Mouse (Mus musculus) gastrocnemius, adult 18-20 months (tissue): ENCODE results near the gene Cfap77. TPM values are rescaled to one million over a fixed set of nuclear protein-coding genes. Genes with fewer than 3 reads are reported as not detected.
"Not testable (repeated sequence)": the region's sequence is repeated elsewhere in the genome, so short reads cannot be mapped to it uniquely, and the experiment has no call there.

Experiments used
- DNase-seq: peaks from one replicate; pipeline ENCODE4 v3.0.0; 2021; ENCODE audit warnings: low spot score
- long read RNA-seq, 2 experiments: library from polyadenylated mRNA; stranded (forward); transcript quantifications; one replicate each; pipeline ENCODE4 v2.0.0; 2021
- total RNA-seq, 2 experiments: library from RNA; stranded (reverse); gene quantifications; 2 replicates each; pipeline ENCODE4 v1.2.3; 2021

The Cfap77 gene
- total RNA-seq: not detected
- long read RNA-seq, experiment 1, partial matches to known transcripts: 0 of 164 reads
- long read RNA-seq, experiment 1, other reads (novel, unspliced or antisense): 164 of 164 reads
- long read RNA-seq, experiment 2, partial matches to known transcripts: 0 of 128 reads
- long read RNA-seq, experiment 2, other reads (novel, unspliced or antisense): 128 of 128 reads

DNA sequence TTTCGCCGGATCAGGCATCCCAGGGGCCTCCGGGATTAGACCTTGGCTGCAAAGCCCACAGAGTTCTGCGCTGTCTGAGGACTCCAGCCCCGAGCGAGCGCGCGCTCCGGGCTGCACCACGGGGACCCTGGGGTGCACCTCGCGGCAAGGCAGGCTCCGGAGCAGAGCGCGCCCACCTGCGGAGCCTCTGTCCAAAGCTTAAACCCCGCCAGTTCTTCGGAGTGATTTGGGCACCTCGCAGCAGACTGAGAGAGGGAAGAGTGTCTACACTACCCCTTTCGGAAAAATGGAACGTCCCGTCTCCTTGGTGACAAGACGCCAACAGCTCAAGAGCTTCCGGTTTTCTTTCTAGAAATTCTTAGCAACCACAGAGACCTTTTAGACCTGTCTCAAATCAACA, at the start of gene Cfap77:
Cfap77 (minus strand) TSS at position 76 of the 400 bp plus-strand sequence.
- DNase-seq: peak; percentile 47

DNA sequence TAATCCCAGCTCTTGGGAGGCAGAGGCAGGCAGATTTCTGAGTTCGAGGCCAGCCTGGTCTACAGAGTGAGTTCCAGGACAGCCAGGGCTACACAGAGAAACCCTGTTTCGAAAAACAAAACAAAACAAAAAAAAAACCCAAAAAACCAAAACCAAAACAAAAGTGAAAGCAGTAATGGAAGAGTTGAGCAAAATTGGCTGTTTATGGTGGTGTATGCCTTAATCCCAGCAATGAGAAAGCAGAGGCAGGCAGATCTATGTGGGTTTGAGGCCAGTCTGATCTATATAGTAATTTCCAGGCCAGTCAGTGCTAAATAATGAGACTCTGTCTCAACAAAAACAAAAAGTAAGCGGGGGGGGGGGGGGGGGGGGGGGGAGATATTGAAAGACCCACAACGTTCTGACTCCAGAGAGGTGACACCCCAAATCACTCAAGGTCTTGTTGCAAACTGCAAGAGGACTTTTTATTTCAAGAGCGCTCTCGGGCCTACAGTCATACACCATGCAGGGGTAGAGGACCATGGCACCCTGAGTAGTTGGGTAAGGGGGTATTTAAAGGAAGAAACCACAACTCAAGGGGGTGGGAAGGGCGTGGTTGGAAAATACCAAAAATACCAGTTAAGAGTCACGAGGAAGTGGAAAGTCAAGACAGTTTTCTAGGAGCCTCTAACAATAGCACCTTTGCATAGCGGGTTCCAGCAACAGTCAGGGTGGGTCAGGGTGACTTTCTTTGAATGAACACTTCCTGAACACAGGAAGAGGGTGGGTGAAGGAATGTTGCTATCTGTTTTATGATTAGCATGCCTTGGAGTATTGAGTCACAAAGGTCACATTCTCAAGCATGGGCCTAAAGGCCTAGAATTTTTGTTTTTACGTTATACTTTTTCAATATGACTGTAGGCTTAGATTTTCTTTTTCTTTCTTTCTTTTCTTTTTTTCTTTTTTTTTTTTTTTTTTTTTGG, 47.8 kb upstream of the Cfap77 start:
- not testable (repeated sequence) for DNase-seq

DNA sequence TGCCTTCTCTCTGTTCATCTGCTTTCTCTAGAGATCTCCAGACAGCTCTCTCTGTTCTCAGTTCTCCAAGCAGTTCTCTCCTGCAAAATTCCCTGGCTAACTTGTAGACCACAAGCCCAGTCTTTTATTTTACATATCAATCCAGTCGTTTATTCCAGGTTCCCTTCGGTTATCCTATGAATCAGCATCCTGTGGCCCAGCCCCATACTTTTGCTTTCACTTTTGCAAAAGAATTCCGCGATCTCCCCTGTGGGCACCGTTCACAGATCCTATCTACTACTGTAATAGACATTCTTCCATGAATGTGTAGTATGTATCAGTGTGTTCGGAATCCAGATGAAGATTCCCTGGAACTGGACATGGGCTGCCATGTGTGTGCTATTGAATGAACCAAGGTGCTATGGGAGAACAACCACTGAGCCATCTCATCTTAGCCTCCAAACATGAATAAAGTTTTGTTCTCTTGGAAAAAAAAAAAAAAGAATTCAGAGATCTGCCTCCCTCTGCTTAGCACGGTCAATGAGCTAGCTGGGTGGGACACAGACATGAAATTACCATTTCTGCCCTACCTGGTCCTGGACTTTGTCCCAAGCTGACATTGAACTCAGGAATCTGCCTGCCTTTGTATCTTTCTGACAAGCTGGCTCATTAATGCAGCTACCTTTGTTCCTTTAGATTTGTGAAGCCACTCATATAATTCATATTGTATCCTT, 46.1 kb upstream of the Cfap77 start:
- peak; percentile 10 for DNase-seq

DNA sequence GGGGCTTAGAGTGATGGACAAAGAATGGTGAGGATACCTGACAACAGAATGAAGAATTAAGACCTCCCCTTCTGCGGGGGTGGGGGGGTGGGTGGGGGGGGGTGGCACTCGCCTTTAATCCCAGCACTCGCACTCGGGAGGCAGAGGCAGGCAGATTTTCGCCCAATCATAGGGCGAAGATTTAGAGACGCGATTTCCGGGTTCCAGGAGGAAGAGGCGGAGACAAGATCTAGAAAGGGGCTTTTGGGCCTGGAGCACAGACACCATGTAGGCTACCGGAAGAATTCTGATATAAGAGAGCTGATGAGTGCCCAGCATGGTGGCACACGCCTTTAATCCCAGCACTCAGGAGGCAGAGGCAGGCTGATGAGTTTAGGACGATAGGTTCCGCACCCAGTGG, 44.8 kb upstream of the Cfap77 start:
- DNase-seq: no peak

DNA sequence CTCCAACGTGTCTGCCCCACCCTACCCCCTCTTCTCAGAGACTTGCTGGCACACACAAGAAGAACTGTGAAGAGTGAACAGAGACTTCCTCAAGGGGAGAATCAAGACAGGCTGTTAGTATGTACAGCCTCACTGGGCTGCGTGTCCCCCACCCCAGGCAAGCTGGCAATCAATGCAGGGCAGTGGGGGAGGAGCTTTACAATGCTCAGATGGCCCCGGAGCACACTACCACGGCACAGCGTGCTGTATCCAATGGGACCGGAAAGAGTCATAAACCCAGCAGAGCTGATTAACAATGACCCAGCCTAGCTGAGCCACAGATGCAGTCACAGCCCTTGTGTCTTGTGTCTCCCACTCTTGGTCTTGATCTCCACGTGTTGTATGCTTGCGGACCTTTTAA, 43.9 kb upstream of the Cfap77 start:
- no peak for DNase-seq

DNA sequence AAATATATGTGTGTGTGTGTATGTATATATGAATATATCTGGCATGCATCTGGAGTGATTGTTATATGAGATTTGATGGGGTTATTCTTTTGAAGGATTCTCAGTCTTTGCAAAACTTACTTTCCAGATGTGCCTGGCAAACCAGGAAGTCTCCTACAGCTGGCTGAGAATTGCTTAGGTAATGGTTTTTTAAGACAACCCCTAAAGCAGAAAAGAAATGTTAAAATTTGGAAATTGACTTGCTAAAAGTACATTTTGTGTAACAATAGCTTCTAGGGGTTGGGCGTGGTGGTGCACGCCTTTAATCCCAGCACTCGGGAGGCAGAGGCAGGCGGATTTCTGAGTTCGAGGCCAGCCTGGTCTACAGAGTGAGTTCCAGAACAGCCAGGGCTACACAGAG, 43.1 kb upstream of the Cfap77 start:
- DNase-seq: not testable (repeated sequence)

DNA sequence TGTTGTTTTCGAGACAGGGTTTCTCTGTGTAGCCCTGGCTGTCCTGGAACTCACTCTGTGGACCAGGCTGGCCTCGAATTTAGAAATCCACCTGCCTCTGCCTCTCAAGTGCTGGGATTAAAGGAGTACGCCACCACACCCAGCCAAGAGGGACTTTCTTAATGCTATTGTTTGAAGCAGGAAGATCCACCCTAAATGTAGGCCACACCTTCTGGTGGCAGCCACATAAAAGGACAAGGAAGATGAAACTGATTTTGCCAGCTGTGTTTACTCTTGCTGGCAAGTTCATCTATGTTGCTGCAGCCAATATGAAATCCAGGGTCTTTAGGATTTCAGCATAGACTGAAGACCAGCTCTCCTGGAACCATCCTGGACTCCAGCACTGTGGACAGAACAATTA, 42.6 kb upstream of the Cfap77 start:
- no peak for DNase-seq

DNA sequence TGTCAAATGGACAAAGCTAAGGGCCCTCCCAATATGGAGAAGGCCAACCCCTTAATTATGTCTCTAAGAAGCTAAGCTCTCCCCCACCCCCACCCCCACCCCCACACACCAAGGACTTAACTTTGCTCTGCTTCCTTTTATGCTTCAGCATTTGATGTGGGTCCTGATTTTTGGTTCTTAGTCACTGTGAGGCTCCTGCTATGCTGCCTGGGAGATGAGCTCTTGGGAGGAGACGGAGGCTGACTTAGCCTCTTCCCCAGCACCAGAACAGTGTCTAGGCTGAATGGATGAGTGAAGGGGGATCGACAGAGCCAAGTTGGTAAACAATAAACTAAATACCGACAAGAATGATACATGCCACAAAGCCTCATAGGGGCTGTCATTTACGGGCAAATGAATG, 41.9 kb upstream of the Cfap77 start:
- no peak for DNase-seq

DNA sequence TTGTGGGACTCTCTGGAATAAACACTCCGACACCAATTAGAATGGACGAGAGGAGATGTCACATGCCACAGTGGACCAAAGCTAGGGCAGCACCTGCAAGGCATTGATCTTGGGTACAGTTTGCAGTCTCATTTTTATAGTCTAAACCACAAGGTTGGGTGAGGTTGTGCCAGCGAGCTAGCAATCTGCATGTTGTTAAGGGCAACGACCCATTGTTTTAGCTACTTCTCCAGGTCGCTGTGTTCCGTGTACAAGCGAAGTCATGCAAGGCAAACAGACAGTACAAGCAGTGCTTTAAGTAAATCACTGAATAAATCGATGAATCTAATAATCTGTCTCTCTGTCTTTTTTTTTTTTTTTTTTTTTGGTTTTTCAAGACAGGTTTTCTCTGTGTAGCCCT, 40.8 kb upstream of the Cfap77 start:
- no peak for DNase-seq

DNA sequence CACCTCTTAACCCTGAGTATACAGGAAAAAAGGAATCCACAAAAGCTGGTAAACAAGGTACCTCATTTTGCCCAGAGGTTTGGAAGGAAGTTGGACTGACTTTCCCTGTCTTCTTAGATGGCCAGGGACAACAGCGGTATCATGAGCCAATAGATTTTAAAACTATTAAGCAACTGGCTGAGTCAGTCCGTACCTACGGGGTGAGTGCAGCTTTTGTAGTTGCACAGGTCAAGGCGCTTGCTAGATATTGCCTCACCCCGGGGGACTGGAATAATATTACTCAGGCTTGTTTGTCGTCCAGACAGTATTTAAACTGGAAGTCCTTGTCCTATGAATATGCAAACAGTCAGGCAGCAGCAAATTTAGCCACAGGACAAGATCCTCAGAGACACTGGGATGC, 34.4 kb upstream of the Cfap77 start:
- not testable (repeated sequence) for DNase-seq

DNA sequence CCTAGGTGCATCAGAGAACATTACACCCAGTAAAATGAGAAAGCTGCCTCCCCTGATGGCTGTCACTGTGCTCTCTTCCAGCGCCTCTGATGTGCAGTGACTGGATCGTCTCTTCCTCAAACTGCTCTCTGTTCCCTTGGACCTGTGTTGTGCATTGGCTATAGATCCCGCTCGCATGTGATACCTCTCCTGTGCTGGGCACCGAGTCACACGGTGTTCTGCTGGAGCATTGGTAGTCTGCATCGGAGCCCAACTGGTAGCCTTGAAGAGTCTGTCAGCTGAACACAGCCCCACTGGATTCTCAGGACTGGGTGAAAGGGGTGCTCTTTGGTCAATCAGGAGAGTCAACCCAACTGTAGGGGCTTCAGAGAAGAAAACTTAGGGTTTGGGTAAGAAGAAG, 31.2 kb upstream of the Cfap77 start:
- no peak for DNase-seq

DNA sequence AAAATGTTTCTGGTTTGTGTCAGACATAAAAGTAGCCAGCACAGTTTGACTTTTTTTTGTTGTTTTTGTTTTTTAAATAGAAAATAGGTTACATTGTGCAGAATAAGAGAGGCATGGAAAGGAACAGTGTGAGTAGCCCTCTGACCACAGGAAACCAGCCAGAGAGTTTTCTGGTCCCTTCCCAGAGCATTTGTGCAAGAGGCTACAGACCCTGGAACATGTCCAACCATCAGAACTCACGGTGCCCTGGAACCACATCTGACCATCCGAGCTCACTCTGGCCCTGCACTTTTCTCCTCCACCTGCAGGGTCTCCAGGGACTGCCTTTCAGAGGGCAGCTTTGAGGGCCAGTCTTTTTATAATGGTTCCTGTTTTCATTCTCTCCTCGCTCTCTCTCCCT, 27.1 kb upstream of the Cfap77 start:
- DNase-seq: peak; percentile 13

DNA sequence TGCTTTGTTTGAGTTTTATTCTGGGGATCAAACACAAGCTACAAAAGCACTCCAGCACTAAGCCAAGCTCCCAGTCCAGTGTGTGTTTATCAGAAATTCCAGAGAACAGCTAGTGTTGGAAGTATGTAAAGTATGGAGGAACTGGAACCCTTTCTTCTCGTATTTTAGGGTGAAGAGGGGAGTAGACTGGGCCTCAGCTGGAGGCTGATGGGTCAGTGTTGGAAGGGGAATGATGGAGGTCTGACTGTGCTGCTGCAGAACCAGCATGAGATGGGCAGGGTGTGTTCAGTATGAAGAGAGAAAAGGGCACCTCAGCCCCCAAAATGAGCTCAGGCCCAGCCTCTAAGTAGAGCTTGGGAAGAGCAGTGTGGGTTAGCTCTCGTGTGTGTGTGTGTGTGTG, 21.4 kb upstream of the Cfap77 start:
- DNase-seq: no peak

DNA sequence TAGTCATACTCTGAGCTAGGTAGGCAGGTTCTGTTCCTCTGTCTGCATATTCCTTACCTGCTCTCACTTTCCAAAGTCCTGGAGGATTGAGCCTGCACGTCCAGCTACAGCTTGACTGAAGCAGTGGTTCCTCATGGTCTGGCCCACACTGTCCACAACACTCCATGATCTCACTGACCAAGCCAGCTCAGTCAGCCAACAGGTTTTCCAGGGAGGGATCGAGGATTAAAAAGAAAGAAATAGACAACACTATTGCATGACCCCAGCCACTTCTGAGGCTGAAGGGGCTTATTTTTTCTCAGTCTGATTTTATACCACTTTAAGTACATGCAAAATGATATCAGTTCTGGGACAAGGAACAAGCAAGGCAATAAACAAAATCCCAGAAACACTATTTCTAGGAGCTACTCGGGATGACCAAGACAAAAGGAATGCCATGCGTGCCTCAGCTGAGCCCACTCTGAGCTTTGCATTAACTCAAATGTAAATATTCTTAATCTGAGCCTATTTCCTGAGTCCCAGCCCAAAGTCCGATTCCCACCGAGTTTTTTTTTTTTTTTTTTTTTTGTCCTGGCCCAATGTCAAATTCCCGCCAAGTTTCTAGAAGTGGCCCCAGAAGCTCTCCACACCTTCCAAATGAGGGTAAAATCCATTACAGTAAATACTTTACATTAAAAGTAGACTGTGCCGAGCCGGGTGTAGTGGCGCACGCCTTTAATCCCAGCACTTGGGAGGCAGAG, 20.6 kb upstream of the Cfap77 start:
- DNase-seq: no peak

DNA sequence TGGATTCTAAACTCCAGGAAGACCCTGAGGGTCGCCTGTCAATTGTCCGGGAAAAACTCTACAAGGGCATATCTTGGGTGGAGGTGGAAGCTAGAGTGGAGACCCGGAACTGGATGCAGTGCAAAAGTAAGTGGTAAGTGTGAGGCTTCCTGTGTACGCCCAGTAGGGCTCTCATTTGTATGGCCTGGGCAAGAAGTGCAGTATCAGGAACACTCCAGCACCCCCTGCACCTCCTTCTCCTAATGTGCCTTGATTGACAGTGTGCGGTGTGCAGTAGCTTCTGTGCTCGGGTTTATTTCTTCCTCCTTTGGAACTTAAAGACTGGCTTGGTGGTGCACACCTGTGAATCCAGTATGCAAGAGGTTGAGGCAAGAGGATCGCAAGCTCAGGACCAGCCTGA, 19.8 kb upstream of the Cfap77 start:
- DNase-seq: no peak

DNA sequence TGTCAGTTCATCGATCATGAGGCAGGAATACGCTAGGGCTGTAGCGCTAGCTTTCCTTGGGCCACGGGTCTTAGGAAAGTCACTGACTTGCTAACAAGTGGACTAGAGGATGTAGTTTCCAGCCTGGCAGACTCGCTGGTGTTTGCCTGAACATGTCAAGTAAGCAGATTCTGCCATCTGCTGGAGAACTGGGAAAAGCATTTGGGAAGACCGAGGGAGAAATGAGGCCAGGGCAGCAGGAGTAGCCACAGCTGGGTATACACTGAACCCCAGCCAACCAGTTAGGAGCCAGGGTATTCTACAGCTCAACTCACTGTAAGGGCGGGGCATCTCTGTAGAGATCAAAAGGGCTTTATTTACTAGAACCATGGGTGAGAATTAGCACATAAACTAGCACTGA, 11.5 kb upstream of the Cfap77 start:
- DNase-seq: no peak

DNA sequence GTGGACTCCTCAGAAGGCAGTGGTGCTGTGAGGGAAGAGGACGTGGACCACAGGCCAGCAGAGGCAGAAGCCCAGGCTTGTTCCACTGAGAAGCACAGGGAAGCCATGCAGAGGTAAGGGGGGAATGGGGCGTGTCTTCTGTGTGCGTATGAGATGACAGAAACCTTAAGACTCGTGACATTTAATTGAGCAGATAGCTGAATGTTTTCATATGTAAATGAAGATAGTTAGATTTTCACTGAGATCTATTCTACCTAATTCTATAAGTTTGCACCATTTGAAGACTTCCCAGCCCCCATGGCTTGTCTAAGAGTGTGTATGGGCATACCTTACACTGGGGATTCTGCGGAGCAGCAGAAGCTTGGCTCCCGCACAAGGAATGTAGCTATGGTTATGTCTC, 10.9 kb upstream of the Cfap77 start:
- DNase-seq: no peak

DNA sequence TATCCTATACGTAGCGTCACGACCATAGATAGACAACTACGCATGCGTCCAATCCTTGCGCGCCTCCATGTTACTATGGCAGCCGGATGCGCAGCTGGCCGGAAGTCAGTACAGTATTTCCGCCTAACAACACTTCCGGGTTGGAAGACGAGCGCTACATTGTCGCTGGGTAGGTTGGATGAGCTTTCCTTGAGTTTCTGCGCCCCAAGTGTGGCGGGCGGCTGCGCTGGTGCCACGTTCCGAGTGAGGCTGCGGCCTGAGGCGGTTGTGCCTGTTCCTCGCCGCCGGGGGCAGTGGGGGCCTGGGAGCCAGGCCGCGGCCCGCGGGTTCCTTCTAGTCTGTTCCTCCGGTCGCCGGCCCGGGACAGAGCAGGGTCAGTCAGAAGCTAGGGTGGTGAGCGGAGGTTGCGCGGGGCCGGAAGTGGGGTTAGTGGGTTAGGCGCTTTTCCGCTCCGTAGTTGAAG, 5.3 kb upstream of the Cfap77 start, which contains the start of gene Ttf1:
Ttf1 (plus strand) TSS at position 128 of the 463 bp plus-strand sequence.
- peak; percentile 91 for DNase-seq

DNA sequence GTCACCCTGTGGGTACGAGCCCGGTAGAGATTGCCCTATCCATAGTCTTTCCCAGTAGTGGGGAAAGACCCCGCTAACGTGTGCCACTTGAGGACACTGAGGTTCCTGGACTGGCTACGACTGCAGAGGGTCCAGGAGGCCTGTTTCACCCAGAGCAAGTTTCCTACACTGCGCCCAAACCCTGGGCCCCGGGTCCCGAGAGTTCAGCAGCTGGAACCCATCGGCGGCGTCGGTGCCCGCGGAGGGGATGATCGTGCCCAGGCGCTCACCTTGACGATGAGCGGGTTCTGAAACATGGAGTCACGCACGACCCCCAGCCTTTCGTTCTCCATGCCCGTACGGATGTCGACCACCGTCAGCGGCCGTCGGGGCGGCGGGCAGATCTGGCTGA, 326 bp downstream of the Cfap77 start:
- no peak for DNase-seq

DNA sequence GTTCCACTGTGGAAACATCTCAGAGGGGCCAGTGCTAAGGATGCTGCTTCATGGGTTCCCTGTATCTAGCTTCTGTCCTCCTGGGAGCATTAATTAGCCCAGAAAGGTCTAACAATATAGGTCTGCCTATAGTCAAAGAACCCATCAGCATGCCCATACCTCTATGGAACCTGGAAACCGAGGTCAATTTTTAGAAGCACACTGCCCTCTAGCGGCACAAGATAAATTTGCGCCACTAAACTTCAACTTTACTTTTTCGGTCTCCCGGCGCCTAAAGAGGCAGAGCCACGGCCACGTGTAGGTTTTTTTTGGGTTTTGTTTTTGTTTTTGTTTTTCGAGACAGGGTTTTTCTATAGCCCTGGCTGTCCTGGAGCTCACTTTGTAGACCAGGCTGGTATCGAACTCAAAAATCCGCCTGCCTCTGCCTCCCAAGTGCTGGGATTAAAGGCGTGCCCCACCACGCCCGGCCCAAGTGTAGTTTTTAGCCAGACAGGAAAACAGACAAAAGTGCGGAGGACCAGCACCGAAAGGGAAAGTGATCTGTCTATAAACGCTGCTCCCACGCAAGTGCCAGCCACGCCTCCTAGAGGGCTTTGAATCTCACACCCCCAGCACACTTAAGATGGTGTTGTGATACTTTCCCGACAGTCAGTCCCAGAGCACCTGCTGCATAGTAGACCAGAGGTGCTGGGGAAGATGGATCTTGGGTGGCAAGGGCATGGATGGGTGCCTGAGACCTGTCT, 893 bp downstream of the Cfap77 start:
- peak; percentile 50 for DNase-seq
